In genomic region chr3:89094021-89094420, GRCm38 (mm10) we compare ENCODE assay signal across 39 mouse cellular contexts. TPM values are rescaled to one million over a fixed set of nuclear protein-coding genes. Genes with fewer than 3 reads are reported as not detected.
DNase-seq lines count a peak whose midpoint lies in the region; ATAC-seq and TF ChIP-seq lines count a peak whose summit lies in the region.
"Had no signal": no experiment of that assay in that cellular context is flagged by ENCODE, and none has a peak within 500 bp of the region (broad histone marks: within the 10 kb centered on the region; RNA-seq: fewer than 3 reads in every experiment).

No protein-coding gene starts in this region.

- H3K4me2 ChIP-seq in embryonic facial prominence, embryonic 15.5 days (replicated peaks): no peak overlapping the region; the same call in 1 of the 2 replicates
- H3K4me2 ChIP-seq in kidney, embryonic 16.5 days (replicated peaks; ENCODE audit: low read depth, low read length): 0 out of 2 replicates have a peak overlapping the region, but pooled peaks have one; percentile 57
- H3K4me2 ChIP-seq in neural tube, embryonic 15.5 days: 0 out of 2 replicates have a peak overlapping the region, but pooled peaks have one; percentile 98

- DNase-seq in adrenal gland, adult (ENCODE audit: inconsistent age in 2 of 2, low spot score in 1 of 2): peak; percentile 18 to 38
- DNase-seq in adrenal gland, postnatal 36 days: no peak
- no peak for DNase-seq in embryonic facial prominence, embryonic 10.5 days (ENCODE audit: low spot score)
- DNase-seq in kidney, adult 2 months: no peak
- no peak for DNase-seq in neural tube, embryonic 10.5 days (ENCODE audit: extremely low spot score, low spot score)
- DNase-seq: adrenal gland, postnatal 14 days; cerebellum, adult 8-10 months; forebrain, postnatal 0 days; heart, postnatal 14 days; kidney, postnatal 4 days; left cerebral cortex, postnatal 4 days; lung, postnatal 36 days; right cerebral cortex, adult 18-20 months; spleen, adult 18-20 months; thymus, adult 2 months; thymus, postnatal 36 days had no signal

- no peaks in the 10 kb centered on the region for H3K9me3 ChIP-seq in embryonic facial prominence, embryonic 15.5 days (replicated peaks)
- no peaks in the 10 kb centered on the region for H3K9me3 ChIP-seq in embryonic facial prominence, embryonic 10.5 days
- no peaks in the 10 kb centered on the region for H3K9me3 ChIP-seq in kidney, embryonic 16.5 days (ENCODE audit: low read length)
- H3K9me3 ChIP-seq in neural tube, embryonic 15.5 days (replicated peaks): no peaks in the 10 kb centered on the region
- H3K9me3 ChIP-seq: forebrain, embryonic 12.5 days; hindbrain, embryonic 10.5 days had no signal

- 0 out of 2 replicates have a peak overlapping the region, but pooled peaks have one; percentile 70 for H3K4me3 ChIP-seq in embryonic facial prominence, embryonic 15.5 days (replicated peaks)
- no peak overlapping the region for H3K4me3 ChIP-seq in embryonic facial prominence, embryonic 10.5 days
- H3K4me3 ChIP-seq in kidney, embryonic 16.5 days (ENCODE audit: low read length): no peak overlapping the region
- no peak overlapping the region for H3K4me3 ChIP-seq in kidney, adult 2 months (ENCODE audit: insufficient read depth, low read depth, low read length)
- H3K4me3 ChIP-seq in neural tube, embryonic 15.5 days (replicated peaks): no peak overlapping the region
- H3K4me3 ChIP-seq: forebrain, embryonic 12.5 days had no signal

- H3K27ac ChIP-seq in embryonic facial prominence, embryonic 15.5 days (replicated peaks): 0 out of 2 replicates have a peak overlapping the region, but pooled peaks have one; percentile 28
- H3K27ac ChIP-seq in embryonic facial prominence, embryonic 10.5 days (replicated peaks): no peak overlapping the region
- 0 out of 2 replicates have a peak overlapping the region, but pooled peaks have one; percentile 14 for H3K27ac ChIP-seq in kidney, embryonic 16.5 days (ENCODE audit: low read length)
- H3K27ac ChIP-seq in kidney, adult 2 months (ENCODE audit: insufficient read depth, low read depth, low read length): no peak overlapping the region
- H3K27ac ChIP-seq in neural tube, embryonic 15.5 days (replicated peaks): 0 out of 2 replicates have a peak overlapping the region, but pooled peaks have one; percentile 78
- H3K27ac ChIP-seq: hindbrain, embryonic 10.5 days had no signal

- WGBS in embryonic facial prominence, embryonic 15.5 days: 82% methylated on average over 10 of the region's 10 CpGs
- 87% methylated on average over 10 of the region's 10 CpGs for WGBS in embryonic facial prominence, embryonic 10.5 days
- 80% methylated on average over 10 of the region's 10 CpGs for WGBS in kidney, embryonic 16.5 days
- WGBS in kidney, adult 2 months: 78% methylated on average over 10 of the region's 10 CpGs
- WGBS in neural tube, embryonic 15.5 days: 88% methylated on average over 10 of the region's 10 CpGs

- H3K27me3 ChIP-seq in embryonic facial prominence, embryonic 15.5 days: peaks cover 8% of the 10 kb centered on the region; the same call in 1 of the 2 replicates
- peaks cover 55% of the 10 kb centered on the region for H3K27me3 ChIP-seq in embryonic facial prominence, embryonic 10.5 days (replicated peaks; ENCODE audit: low read depth, poor library complexity, severe bottlenecking)
- peaks cover 8% of the 10 kb centered on the region for H3K27me3 ChIP-seq in kidney, embryonic 16.5 days (ENCODE audit: insufficient read depth, low read length)
- no peaks in the 10 kb centered on the region for H3K27me3 ChIP-seq in kidney, adult 2 months (replicated peaks; ENCODE audit: control insufficient read depth, insufficient read depth, low read length)
- H3K27me3 ChIP-seq in neural tube, embryonic 15.5 days (replicated peaks): no peaks in the 10 kb centered on the region

- H3K4me1 ChIP-seq in embryonic facial prominence, embryonic 15.5 days: peaks cover 33% of the 10 kb centered on the region
- peaks cover 56% of the 10 kb centered on the region for H3K4me1 ChIP-seq in embryonic facial prominence, embryonic 10.5 days
- H3K4me1 ChIP-seq in kidney, embryonic 16.5 days (ENCODE audit: insufficient read depth, low read length): peaks cover 30% of the 10 kb centered on the region
- no peaks in the 10 kb centered on the region for H3K4me1 ChIP-seq in kidney, adult 2 months (ENCODE audit: control insufficient read depth, insufficient read depth, low read length)
- peaks cover 44% of the 10 kb centered on the region for H3K4me1 ChIP-seq in neural tube, embryonic 15.5 days

- TF ChIP-seq CTCF in kidney, adult 2 months (conservative IDR thresholded peaks at IDR 0.05; ENCODE audit: insufficient read depth, insufficient read length, low read depth, low read length): no peak

- no peak for ATAC-seq in embryonic facial prominence, embryonic 15.5 days (ENCODE audit: insufficient number of reproducible peaks, low FRiP score, low TSS enrichment, low read depth)
- no peak for ATAC-seq in kidney, embryonic 16.5 days (ENCODE audit: low FRiP score, low TSS enrichment)
- ATAC-seq in neural tube, embryonic 15.5 days (ENCODE audit: low FRiP score): no peak
- ATAC-seq: activated CD4-positive, CD25-positive, alpha-beta regulatory T cell, adult 4 months; intestine, postnatal 0 days had no signal

- no peak overlapping the region for H3K9ac ChIP-seq in embryonic facial prominence, embryonic 15.5 days
- no peak overlapping the region for H3K9ac ChIP-seq in kidney, embryonic 16.5 days (replicated peaks; ENCODE audit: low read length)
- no peak overlapping the region for H3K9ac ChIP-seq in neural tube, embryonic 15.5 days (replicated peaks)
- H3K9ac ChIP-seq: forebrain, embryonic 12.5 days had no signal

- H3K36me3 ChIP-seq in embryonic facial prominence, embryonic 15.5 days: peaks cover 50% of the 10 kb centered on the region
- H3K36me3 ChIP-seq in embryonic facial prominence, embryonic 10.5 days (replicated peaks): peaks cover 59% of the 10 kb centered on the region
- H3K36me3 ChIP-seq in kidney, embryonic 16.5 days (ENCODE audit: insufficient read depth, low read length): peaks cover 35% of the 10 kb centered on the region
- no peaks in the 10 kb centered on the region for H3K36me3 ChIP-seq in kidney, adult 2 months (ENCODE audit: control insufficient read depth, insufficient read depth, low read length)
- H3K36me3 ChIP-seq in neural tube, embryonic 15.5 days: peaks cover 51% of the 10 kb centered on the region

- no peak for TF ChIP-seq POLR2A in kidney, adult 2 months (IDR thresholded peaks at IDR 0.05; ENCODE audit: low read depth, low read length)

RNA-seq across cellular contexts. Expression of gene Rusc1, which starts 0.9 kb away (rescaled TPM):
- total RNA-seq in adrenal gland, postnatal 36 days (2021): 10 to 100 TPM; 26.9 to 30.8 TPM
- 25.7 and 28.0 TPM in 2 replicates for polyA plus RNA-seq in embryonic facial prominence, embryonic 15.5 days (2015; fragmentation: Nextera tagmentation; extraction: Ambion mirVana)
- 15.4 and 18.5 TPM in 2 replicates for polyA plus RNA-seq in embryonic facial prominence, embryonic 10.5 days (2016; fragmentation: Nextera tagmentation; extraction: Ambion mirVana)
- 21.3 and 22.5 TPM in 2 replicates for polyA plus RNA-seq in kidney, embryonic 16.5 days (2015; fragmentation: Nextera tagmentation; extraction: Ambion mirVana)
- 33.6 and 34.5 TPM in 2 replicates for polyA plus RNA-seq in kidney, adult 2 months (2012; rRNA removed)
- 93.2 and 114 TPM in 2 replicates for polyA plus RNA-seq in neural tube, embryonic 15.5 days (2015; fragmentation: Nextera tagmentation; extraction: Ambion mirVana)

RNA-seq across cellular contexts. Expression of gene Gm43738, which starts 6.9 kb away (rescaled TPM):
- under 1 TPM in 1 of 2 experiments, not detected in 1; 0.17 TPM for total RNA-seq in adrenal gland, postnatal 36 days (2021)
- not detected in 2 replicates for polyA plus RNA-seq in embryonic facial prominence, embryonic 15.5 days (2015; fragmentation: Nextera tagmentation; extraction: Ambion mirVana)
- 0.09 TPM in 1 of 2 replicates, not detected in the other for polyA plus RNA-seq in embryonic facial prominence, embryonic 10.5 days (2016; fragmentation: Nextera tagmentation; extraction: Ambion mirVana)
- not detected in 2 replicates for polyA plus RNA-seq in kidney, embryonic 16.5 days (2015; fragmentation: Nextera tagmentation; extraction: Ambion mirVana)
- polyA plus RNA-seq in kidney, adult 2 months (2012; rRNA removed): not detected in 2 replicates
- polyA plus RNA-seq in neural tube, embryonic 15.5 days (2015; fragmentation: Nextera tagmentation; extraction: Ambion mirVana): not detected in 2 replicates
- total RNA-seq: adrenal gland, postnatal 14 days; CH12.LX; common myeloid progenitor, adult 5-6 weeks; ES-E14; forebrain, postnatal 0 days; gastrocnemius, adult 8-10 months; gastrocnemius, postnatal 4 days; heart, adult 8-10 months; heart, postnatal 14 days; layer of hippocampus, postnatal 25 days; left cerebral cortex, postnatal 4 days; megakaryocyte, adult 5-6 weeks had no signal
- polyA plus RNA-seq: embryonic facial prominence, embryonic 14.5 days; forebrain, embryonic 12.5 days; forebrain, postnatal 0 days; heart, embryonic 14.5 days; intestine, postnatal 0 days; kidney, embryonic 14.5 days; liver, embryonic 11.5 days; lung, embryonic 16.5 days; midbrain, embryonic 11.5 days; neural tube, embryonic 11.5 days; thymus, adult 2 months had no signal

RNA-seq across cellular contexts. Expression of gene Fdps, which starts 7.7 kb away (rescaled TPM):
- total RNA-seq in adrenal gland, postnatal 36 days (2021): 100 to 1,000 TPM; 353 to 497 TPM
- polyA plus RNA-seq in embryonic facial prominence, embryonic 15.5 days (2015; fragmentation: Nextera tagmentation; extraction: Ambion mirVana): 239 and 242 TPM in 2 replicates
- polyA plus RNA-seq in embryonic facial prominence, embryonic 10.5 days (2016; fragmentation: Nextera tagmentation; extraction: Ambion mirVana): 364 and 386 TPM in 2 replicates
- 175 and 179 TPM in 2 replicates for polyA plus RNA-seq in kidney, embryonic 16.5 days (2015; fragmentation: Nextera tagmentation; extraction: Ambion mirVana)
- 40.3 and 54.9 TPM in 2 replicates for polyA plus RNA-seq in kidney, adult 2 months (2012; rRNA removed)
- polyA plus RNA-seq in neural tube, embryonic 15.5 days (2015; fragmentation: Nextera tagmentation; extraction: Ambion mirVana): 437 and 499 TPM in 2 replicates

RNA-seq across cellular contexts. Expression of gene Pklr, which starts 41.9 kb away (rescaled TPM):
- total RNA-seq in adrenal gland, postnatal 36 days (2021): not detected
- 0.15 TPM in 1 of 2 replicates, not detected in the other for polyA plus RNA-seq in embryonic facial prominence, embryonic 15.5 days (2015; fragmentation: Nextera tagmentation; extraction: Ambion mirVana)
- polyA plus RNA-seq in embryonic facial prominence, embryonic 10.5 days (2016; fragmentation: Nextera tagmentation; extraction: Ambion mirVana): 2.8 and 3.2 TPM in 2 replicates
- polyA plus RNA-seq in kidney, embryonic 16.5 days (2015; fragmentation: Nextera tagmentation; extraction: Ambion mirVana): 4.7 and 5.0 TPM in 2 replicates
- 79.3 and 96.0 TPM in 2 replicates for polyA plus RNA-seq in kidney, adult 2 months (2012; rRNA removed)
- 0.06 and 1.4 TPM in 2 replicates for polyA plus RNA-seq in neural tube, embryonic 15.5 days (2015; fragmentation: Nextera tagmentation; extraction: Ambion mirVana)
- total RNA-seq: CH12.LX; heart, adult 8-10 months; heart, postnatal 14 days; layer of hippocampus, postnatal 25 days had no signal
- polyA plus RNA-seq: activated CD4-positive, CD25-positive, alpha-beta regulatory T cell, adult 4 months; C2C12; embryonic facial prominence, embryonic 14.5 days; heart, embryonic 14.5 days had no signal

Comparison
In these comparisons a context has a peak if more than half of its experiments do, and no peak if none do; other contexts are left out.
1. DNase-seq: peak in adrenal gland, adult (2 of 2); none in adrenal gland, postnatal 36 days (0 of 2), embryonic facial prominence, embryonic 10.5 days (single experiment), kidney, adult 2 months (single experiment) and neural tube, embryonic 10.5 days (single experiment).
2. H3K27ac ChIP-seq: peak in embryonic facial prominence, embryonic 15.5 days (single experiment), kidney, embryonic 16.5 days (single experiment) and neural tube, embryonic 15.5 days (single experiment); none in embryonic facial prominence, embryonic 10.5 days (single experiment) and kidney, adult 2 months (single experiment).